Mouse (Mus musculus) limb, embryonic 14.5 days (tissue): ENCODE measurements around the gene Ror1. TPM values are rescaled to one million over a fixed set of nuclear protein-coding genes. Genes with fewer than 3 reads are reported as not detected.

Experiments
- ATAC-seq: fragments of 200-750 bp; cut with Nextera tagmentation; 2 replicates; pipeline ENCODE4 v1.8.0; 2017; ENCODE audit warnings: low read depth, moderate number of reproducible peaks, moderate TSS enrichment; ENCODE audit not compliant: low FRiP score
- DNase-seq: peaks from one replicate; pipeline ENCODE4 v3.0.0-alpha.2; 2015; ENCODE audit warnings: low spot score
- H3K27ac ChIP-seq: fragments of 300-500 bp; sonication (generic); replicated peaks from 2 replicates; pipeline ENCODE4 v1.5.1; 2014; ENCODE audit warnings: low read depth, mild to moderate bottlenecking, low read length, moderate library complexity, mixed read lengths
- H3K27me3 ChIP-seq: fragments of 300-500 bp; sonication (generic); 2 replicates; pipeline ENCODE4 v1.6.1; 2014; ENCODE audit warnings: low read length, mixed read lengths; ENCODE audit not compliant: control insufficient read depth, insufficient read depth
- H3K36me3 ChIP-seq: fragments of 300-500 bp; sonication (generic); 2 replicates; pipeline ENCODE4 v1.6.1; 2014; ENCODE audit warnings: mild to moderate bottlenecking, low read length, moderate library complexity, mixed read lengths; ENCODE audit not compliant: control insufficient read depth, insufficient read depth
- H3K4me1 ChIP-seq: fragments of 300-500 bp; sonication (generic); 2 replicates; pipeline ENCODE4 v1.6.1; 2014; ENCODE audit warnings: antibody characterized with exemption, low read length, mixed read lengths; ENCODE audit not compliant: control insufficient read depth, insufficient read depth
- H3K4me2 ChIP-seq: fragments of 300-500 bp; sonication (generic); replicated peaks from 2 replicates; pipeline ENCODE4 v1.6.1; 2014; ENCODE audit warnings: low read depth, mild to moderate bottlenecking, low read length, moderate library complexity; ENCODE audit not compliant: severe bottlenecking
- H3K4me3 ChIP-seq: fragments of 300-500 bp; sonication (generic); replicated peaks from 2 replicates; pipeline ENCODE4 v1.5.1; 2014; ENCODE audit warnings: low read length
- H3K9ac ChIP-seq: fragments of 300-500 bp; sonication (generic); 2 replicates; pipeline ENCODE4 v1.6.1; 2014; ENCODE audit warnings: mild to moderate bottlenecking, low read depth, low read length, moderate library complexity; ENCODE audit not compliant: severe bottlenecking
- H3K9me3 ChIP-seq: fragments of 300-500 bp; sonication (generic); 2 replicates; pipeline ENCODE4 v1.6.1; 2016; ENCODE audit warnings: low read length; ENCODE audit not compliant: control insufficient read depth
- POLR2A ChIP-seq: fragments of 200-500 bp; IDR thresholded peaks from 2 replicates; pipeline ENCODE4 v1.8.0; 2012; ENCODE audit warnings: inconsistent platforms, mild to moderate bottlenecking, moderate library complexity, borderline replicate concordance; ENCODE audit not compliant: insufficient read depth, insufficient read length; ENCODE audit errors: extremely low read depth
- WGBS: fragments of 180-500 bp; shearing (Covaris S2); extraction: QIAGEN DNeasy Blood & Tissue Kit; methylation state at CpG from one replicate; pipeline ENCODE4 v1.1.7; 2014; 5-methylcytosine and 5-hydroxymethylcytosine counted together
- polyA plus RNA-seq, 2 experiments: library from polyadenylated mRNA; depleted of rRNA in 1 of 2; stranded (reverse) in 1 of 2; unstranded in 1 of 2; fragments of >200 nt; fragmentation: Nextera tagmentation in 1 of 2; extraction: Ambion mirVana in 1 of 2; gene quantifications; 2 replicates each; pipeline versions ENCODE4 v1.2.1 to v1.2.3; 2012 to 2014

Ror1 gene
- polyA plus RNA-seq, 2 experiments = 8.6 to 12.0 TPM

DNA sequence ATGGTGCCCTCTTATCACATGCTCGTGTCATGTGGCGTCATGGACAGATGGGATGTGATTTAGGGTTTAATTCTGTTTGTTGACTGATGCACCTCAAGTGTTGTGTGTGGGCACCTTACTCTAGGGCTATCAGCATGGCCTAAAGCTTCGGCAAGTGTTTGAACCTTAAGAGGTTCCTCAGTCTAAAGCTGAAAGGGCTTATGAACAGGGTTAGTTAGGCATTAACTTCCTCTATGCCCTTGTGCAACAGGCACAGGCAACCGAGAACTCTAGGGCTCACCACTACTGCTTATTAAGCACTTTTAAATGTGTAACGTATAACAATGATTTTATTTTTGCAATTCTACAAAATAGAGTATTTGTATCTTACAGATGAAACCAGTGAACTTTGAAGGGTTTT, 162.9 kb downstream of the Ror1 start:
- Histone ChIP-seq H3K4me3 (no peak overlapping the region), H3K4me2 (no peak overlapping the region), H3K27me3 (no peaks in the 10 kb centered on the region), H3K9me3 (no peaks in the 10 kb centered on the region), H3K9ac (no peak overlapping the region), H3K36me3 (no peaks in the 10 kb centered on the region), H3K4me1 (no peaks in the 10 kb centered on the region), H3K27ac (no peak overlapping the region)
- ATAC-seq (no peak), DNase-seq (no peak)
- 88% methylated on average over 5 of the region's 5 CpGs for WGBS
- TF ChIP-seq POLR2A = no peak

DNA sequence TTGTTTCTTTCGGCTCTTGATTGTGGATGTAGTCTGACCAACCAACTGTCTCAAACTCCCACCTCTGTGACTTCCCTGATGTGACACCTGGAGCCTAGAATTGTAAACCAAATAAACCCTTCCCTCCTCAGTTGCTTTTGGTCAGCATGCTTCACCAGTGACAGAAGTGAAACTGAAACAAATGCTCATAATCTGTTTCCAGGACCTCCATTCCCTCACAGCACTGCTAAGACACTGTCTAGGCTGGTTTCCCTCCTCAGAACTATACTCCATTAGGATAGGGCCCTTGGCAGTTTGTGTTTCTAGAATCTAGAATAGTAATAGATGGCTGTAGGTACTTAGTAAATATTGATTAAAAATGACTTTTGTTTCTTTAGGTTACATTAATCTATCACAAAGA, 168.3 kb downstream of the Ror1 start:
- Histone ChIP-seq H3K4me1 (no peaks in the 10 kb centered on the region), H3K27ac (no peak overlapping the region), H3K4me3 (no peak overlapping the region), H3K9me3 (no peaks in the 10 kb centered on the region), H3K27me3 (no peaks in the 10 kb centered on the region), H3K4me2 (no peak overlapping the region), H3K9ac (no peak overlapping the region), H3K36me3 (no peaks in the 10 kb centered on the region)
- WGBS = 90% methylated on average over 1 of the region's 1 CpGs
- no peak for ATAC-seq
- no peak for DNase-seq
- TF ChIP-seq POLR2A = no peak

DNA sequence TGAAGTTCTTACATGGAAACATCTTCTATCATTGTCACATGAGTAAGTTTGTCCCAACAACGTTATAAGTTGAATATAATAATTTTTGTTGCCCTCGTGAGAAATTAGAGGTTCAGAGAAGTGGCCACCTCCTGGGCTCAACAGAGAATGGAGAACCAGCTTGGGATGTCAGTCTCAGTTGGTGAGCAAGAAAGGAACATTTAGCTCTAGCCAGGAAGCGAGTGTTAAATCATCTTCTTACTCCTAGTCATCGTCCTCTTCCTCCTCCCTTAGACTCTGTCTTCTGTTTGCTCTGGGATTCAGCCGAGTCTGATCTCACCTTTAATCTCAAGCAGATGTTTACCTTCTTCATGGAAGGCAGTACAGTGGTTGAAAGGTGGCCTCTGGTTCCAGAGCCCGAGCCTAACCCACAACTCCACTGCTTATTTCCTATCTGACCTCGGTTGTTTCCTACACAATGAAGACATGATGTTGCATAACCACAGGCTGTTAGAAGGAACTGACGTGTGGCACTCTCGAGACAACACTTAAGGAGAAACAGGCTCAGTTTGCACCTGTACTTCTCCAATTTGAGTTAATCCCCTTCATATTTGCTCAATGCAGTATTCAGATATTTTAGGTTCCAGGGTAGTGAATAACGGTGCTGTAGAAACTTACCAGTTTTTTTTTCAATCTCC, 175.6 kb downstream of the Ror1 start:
- Histone ChIP-seq H3K4me2 (no peak overlapping the region), H3K27ac (no peak overlapping the region), H3K36me3 (no peaks in the 10 kb centered on the region), H3K9ac (no peak overlapping the region), H3K27me3 (no peaks in the 10 kb centered on the region), H3K9me3 (no peaks in the 10 kb centered on the region), H3K4me3 (no peak overlapping the region), H3K4me1 (no peaks in the 10 kb centered on the region)
- ATAC-seq (no peak), DNase-seq (no peak)
- TF ChIP-seq POLR2A = no peak
- 72% methylated on average over 10 of the region's 10 CpGs for WGBS

DNA sequence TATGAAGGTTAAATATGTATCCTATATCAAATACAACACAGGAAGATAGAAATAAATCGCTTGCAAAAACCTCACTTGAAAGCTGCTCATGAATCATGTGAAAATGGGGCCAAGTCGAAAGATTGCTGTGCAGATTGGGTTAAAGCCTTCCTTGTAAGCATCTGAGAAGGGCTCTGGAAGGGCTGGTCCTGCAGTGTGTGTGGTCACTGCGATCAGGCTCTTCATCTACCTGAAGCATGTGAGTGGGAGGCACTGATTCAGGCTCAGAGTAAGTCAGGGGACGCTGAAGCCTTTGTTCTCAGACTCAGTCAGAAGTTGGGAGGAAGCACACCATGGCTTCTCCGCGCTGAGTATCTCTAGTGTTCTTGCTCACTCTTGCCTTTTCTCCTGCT, 176.1 kb downstream of the Ror1 start:
- ATAC-seq = no peak
- no peaks in the 10 kb centered on the region for H3K9me3 ChIP-seq
- no peak for TF ChIP-seq POLR2A
- H3K4me1 ChIP-seq = no peaks in the 10 kb centered on the region
- no peak overlapping the region for H3K9ac ChIP-seq
- no peak overlapping the region for H3K27ac ChIP-seq
- H3K4me2 ChIP-seq = no peak overlapping the region
- DNase-seq = no peak
- no peak overlapping the region for H3K4me3 ChIP-seq
- H3K27me3 ChIP-seq = no peaks in the 10 kb centered on the region
- 69% methylated on average over 6 of the region's 6 CpGs for WGBS
- H3K36me3 ChIP-seq = no peaks in the 10 kb centered on the region

DNA sequence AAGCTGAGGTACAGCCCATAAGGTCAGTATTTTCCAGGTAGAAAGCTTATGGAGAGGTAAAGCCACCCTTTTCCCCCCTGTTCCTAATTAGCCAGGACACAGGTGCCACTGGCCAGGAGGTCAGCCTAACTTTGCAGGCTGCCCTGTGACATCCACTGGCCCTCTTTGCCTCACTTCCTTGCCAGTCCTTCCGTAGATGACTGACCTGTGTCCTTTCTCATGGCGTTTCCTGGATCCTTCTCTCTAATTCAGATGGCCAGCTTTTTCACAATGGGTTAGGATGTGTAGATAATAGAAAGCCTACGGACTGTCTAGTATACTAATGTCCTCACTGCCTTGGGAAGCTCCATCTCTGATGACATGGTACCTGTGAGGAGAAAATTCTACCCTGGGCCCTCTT, 177.8 kb downstream of the Ror1 start:
- no peak for DNase-seq
- H3K4me3 ChIP-seq = no peak overlapping the region
- H3K36me3 ChIP-seq = no peaks in the 10 kb centered on the region
- TF ChIP-seq POLR2A = no peak
- no peaks in the 10 kb centered on the region for H3K4me1 ChIP-seq
- H3K27ac ChIP-seq = no peak overlapping the region
- no peaks in the 10 kb centered on the region for H3K9me3 ChIP-seq
- no peak overlapping the region for H3K4me2 ChIP-seq
- no peak for ATAC-seq
- H3K27me3 ChIP-seq = no peaks in the 10 kb centered on the region
- 88% methylated on average over 3 of the region's 3 CpGs for WGBS
- no peak overlapping the region for H3K9ac ChIP-seq
